Mouse (Mus musculus) megakaryocyte, embryonic 14.5 days (primary cell): ENCODE results near the gene Bub3.

ENCODE experiments used
- FLI1 ChIP-seq: IDR thresholded peaks from 2 replicates; pipeline ENCODE4 v1.6.1; 2012; ENCODE audit warnings: low read length, inconsistent platforms, mixed read lengths
- GATA1 ChIP-seq: IDR thresholded peaks from 3 replicates; pipeline ENCODE4 v1.6.1; 2012; ENCODE audit warnings: mixed read lengths, low read length, inconsistent platforms, borderline replicate concordance

DNA sequence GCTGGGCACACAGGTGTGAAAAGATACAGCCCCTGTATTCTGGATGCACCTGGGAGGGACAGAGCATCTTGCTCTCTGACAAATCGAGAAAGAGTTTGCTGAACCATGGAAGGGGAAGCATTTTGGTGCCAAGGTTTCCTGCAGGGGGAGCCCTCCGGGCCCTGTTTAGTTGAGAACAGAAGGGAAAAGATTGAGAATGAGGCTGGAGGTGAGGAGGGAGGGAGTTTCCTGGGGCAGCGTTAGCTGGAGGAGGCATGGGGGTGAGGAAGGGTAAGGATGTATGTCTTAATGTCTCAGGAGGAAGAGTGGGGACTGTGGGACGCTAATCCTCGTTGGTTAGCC is 38.4 kb downstream of the Bub3 start:
- TF ChIP-seq GATA1 (no peak), FLI1 (no peak)
